Comparison of ENCODE assay signal across 14 mouse cellular contexts in genomic region chr5:24041341-24041852, GRCm38 (mm10).
"Had no signal": no experiment of that assay in that cellular context is flagged by ENCODE, and none has a peak within 500 bp of the region (broad histone marks: within the 10 kb centered on the region; RNA-seq: fewer than 3 reads in every experiment).

No protein-coding gene starts in this region.

- H3K4me3 ChIP-seq: limb, embryonic 10.5 days; liver, embryonic 15.5 days; midbrain, embryonic 10.5 days; myocyte; neural tube, embryonic 15.5 days had no signal

- H3K4me1 ChIP-seq: midbrain, embryonic 10.5 days had no signal

- H3K9ac ChIP-seq: liver, embryonic 15.5 days; lung, embryonic 14.5 days; neural tube, embryonic 15.5 days had no signal

- H3K27me3 ChIP-seq: neural tube, embryonic 15.5 days had no signal

- DNase-seq: kidney, adult 8-10 months; kidney, postnatal 36 days; layer of hippocampus, adult 9-11 months; lung, embryonic 14.5 days; lung, postnatal 10 days; lung, postnatal 4 days; midbrain, embryonic 14.5 days; thymus, adult 2 months; thymus, postnatal 36 days had no signal

- H3K27ac ChIP-seq: limb, embryonic 10.5 days; liver, embryonic 15.5 days; midbrain, embryonic 10.5 days; neural tube, embryonic 15.5 days had no signal

- H3K9me3 ChIP-seq: limb, embryonic 10.5 days; liver, embryonic 15.5 days; midbrain, embryonic 10.5 days; neural tube, embryonic 15.5 days had no signal

- H3K36me3 ChIP-seq: limb, embryonic 10.5 days; liver, embryonic 15.5 days; midbrain, embryonic 10.5 days; neural tube, embryonic 15.5 days had no signal
